Mouse (Mus musculus) brain, embryonic 14.5 days (tissue): ENCODE results near the gene BC049715.

Experiments used
- CTCF ChIP-seq: fragments of 200-500 bp; IDR thresholded peaks from 2 replicates; pipeline ENCODE4 v1.5.1; 2012; ENCODE audit warnings: inconsistent platforms, mild to moderate bottlenecking, moderate library complexity, borderline replicate concordance; ENCODE audit not compliant: insufficient read depth, insufficient read length; ENCODE audit errors: extremely low read depth
- POLR2A ChIP-seq: fragments of 200-500 bp; IDR thresholded peaks from 2 replicates; pipeline ENCODE4 v1.6.1; 2012; ENCODE audit warnings: mild to moderate bottlenecking, inconsistent platforms, borderline replicate concordance; ENCODE audit not compliant: poor library complexity, insufficient read depth, insufficient read length, severe bottlenecking; ENCODE audit errors: extremely low read depth

GRCm38 (mm10) chr6:136816826-136817225 lies 10.6 kb upstream of the BC049715 start:
- TF ChIP-seq CTCF (no peak), POLR2A (no peak)
